Mouse (Mus musculus): ENCODE results near the gene Hist3h2a.

Gene Hist3h2a

DNA sequence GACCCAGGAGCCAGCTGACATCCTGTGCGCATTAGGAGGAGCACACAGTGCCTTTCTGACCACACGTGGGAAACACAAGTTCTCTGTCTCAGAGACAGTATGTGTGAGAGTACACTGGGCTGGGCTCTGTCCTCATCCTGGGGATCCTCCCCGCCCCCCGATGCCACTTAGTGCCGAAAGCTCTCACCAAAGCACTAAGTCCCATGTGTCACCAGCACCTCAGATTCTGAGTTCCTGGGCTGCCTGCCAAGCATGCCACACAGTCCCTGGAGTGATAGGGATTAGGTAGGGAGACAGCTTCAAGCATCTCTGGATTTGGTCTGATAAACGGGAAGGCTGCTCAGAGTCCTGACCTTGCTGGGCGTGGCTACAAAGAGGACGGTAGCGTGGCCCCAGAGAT lies 36.3 kb downstream of the Hist3h2a start:
- no peak for DNase-seq (ENCODE audit: low read depth, low spot score)

DNA sequence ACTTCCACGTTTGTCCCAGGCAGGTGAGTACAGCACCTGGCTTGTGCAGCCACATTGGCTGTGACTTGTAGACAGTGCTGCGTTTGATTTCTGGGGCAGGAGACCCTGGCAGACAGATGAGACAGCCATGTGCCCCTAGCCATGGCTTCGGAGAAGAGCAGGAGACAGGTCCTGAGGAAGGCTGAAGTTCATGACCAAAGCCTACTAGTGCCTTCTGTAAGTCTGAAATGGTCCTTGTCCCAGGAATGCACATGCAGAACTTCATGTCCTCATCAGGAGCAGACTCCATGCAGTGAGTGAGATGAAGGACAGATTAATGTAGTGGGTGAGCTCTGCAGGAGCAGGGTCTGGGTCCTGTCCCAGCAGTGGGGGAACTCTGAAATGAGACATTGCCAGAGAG lies 37.4 kb downstream of the Hist3h2a start:
- no peak for DNase-seq (ENCODE audit: low read depth, low spot score)

DNA sequence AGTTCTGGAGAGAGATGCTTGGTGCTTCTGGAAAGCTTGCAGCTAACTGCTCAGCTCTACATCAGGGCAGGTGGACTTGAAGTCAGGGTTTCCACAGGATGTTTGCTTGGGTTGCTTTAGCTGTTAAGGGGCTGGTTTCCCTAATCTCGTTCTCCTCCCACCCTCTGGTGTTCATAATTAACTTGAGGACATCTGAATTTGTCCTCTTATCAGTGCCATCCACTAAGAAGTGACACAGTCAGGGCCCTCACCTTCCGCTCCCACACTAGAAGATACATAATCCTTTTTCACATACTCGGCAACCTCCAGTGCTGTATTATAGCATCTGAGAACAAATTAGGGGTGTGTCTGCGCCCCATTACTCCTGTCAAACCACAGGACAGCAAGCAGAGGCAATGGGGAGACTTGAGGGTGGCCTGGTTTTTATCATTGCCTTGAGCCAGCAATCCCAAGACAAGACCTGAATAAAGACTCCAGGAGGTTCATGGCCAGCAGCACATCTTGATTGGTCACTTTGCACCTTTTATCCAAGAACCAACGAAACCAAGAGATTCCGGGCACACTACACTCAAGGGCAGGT lies 38.7 kb downstream of the Hist3h2a start:
- DNase-seq (ENCODE audit: low read depth, low spot score), result no peak

DNA sequence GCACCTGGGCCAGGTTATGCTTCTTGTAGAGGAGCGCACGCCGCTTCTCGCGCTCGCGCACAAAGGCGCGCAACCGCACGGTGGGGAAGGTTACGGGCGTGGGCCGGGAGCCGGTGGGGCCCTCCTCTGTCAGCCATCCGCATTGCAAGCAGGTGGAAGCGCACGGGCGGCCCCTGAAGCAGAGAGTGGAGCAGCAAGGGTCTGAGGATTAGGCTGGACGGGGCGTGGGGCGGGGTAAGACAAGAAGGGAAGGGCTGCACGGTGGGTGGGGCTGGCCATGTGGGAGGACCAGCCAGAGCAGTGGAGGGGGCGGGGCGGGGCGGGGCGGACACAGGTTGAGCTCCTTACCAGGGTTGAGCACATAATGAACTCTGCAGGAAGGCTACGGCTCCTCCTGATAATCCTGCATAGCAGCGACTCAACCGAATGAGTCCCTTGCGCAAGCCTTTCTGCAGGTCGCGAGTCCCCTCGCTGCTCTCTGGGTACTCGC lies 39.9 kb downstream of the Hist3h2a start:
- DNase-seq (ENCODE audit: low read depth, low spot score), result peak; percentile 23

DNA sequence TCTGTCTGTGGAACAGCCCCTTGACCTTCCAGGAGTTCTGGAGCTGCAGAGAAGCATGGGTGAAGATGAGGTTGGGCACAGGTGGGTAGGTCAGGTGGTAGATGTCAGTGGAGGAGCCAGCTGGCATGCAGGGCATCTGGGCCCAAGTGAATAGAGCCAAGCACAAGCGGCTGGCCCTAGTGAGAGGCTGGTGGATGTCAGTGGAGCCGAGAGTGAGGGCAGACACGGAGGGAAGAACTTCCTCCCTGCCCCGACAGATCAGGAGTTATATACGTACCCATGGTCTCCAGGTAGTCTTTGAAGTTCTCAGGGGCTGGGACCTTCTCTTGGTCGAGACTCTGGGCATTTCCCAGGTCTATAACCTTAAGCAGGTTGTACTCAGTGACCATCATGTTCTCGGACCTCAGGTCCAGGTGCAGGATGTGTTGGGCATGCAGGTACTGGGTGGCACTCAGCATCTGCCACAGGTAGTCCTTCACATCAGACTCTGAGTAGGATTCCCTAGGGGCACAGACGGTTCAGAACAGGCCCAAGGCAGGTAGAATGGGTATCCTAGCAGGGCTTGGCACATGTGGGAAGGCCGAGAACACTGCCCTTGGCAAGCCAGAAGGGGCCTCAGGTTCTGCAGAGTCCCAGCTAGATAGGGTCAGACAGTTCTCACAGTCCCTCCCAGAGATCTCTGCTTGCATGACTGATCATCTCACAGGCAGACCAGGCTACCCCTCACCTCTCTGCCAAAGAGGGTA lies 40.7 kb downstream of the Hist3h2a start:
- no peak for DNase-seq (ENCODE audit: low read depth, low spot score)

DNA sequence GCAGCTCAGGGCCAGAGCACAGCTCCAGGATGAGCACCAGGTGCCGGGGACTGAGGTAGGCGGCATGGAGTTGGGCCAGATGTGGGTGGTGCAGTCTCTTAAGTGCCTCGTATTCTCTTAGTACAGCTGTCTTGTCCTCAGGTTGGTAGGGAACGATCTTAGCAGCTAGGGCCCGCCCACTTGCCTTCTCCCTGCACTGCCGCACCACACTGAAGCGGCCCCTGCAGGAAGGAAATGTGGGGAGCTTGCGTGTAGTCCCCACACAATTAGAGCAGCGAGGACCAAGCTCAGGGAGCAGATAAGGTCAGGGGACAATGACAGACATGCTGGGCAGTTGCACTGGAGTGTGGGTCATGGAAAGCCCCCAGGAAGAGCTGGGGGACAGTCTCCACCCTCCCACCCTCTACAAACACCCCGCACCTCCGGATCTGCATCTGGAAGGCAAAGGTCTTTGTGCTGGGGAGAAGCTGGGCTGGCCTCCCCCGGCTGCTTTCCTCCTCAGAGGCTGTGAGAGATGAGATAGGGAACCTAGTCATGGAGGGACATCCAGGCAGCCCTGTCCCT lies 41.4 kb downstream of the Hist3h2a start:
- DNase-seq (ENCODE audit: low read depth, low spot score), result no peak

DNA sequence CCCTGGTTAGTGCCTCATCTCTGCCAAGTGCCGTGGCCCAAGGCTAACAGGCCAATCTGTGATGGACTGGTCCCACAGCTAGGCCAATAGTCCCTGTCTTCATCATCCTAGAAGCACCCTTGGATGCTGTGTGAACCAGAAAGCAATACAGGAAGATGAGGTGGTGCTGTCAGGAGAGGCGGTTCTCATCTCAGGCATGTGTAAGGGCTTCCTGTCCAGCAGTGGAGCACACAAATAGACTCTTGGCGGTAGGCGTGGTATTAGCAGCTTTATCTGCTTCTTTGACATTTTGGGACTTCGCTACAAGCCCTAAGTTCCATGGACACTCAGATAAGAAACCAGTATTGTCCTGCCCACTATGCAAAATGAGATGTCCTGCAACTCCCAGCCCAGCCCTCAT lies 43.1 kb downstream of the Hist3h2a start:
- no peak for DNase-seq (ENCODE audit: low read depth, low spot score)

DNA sequence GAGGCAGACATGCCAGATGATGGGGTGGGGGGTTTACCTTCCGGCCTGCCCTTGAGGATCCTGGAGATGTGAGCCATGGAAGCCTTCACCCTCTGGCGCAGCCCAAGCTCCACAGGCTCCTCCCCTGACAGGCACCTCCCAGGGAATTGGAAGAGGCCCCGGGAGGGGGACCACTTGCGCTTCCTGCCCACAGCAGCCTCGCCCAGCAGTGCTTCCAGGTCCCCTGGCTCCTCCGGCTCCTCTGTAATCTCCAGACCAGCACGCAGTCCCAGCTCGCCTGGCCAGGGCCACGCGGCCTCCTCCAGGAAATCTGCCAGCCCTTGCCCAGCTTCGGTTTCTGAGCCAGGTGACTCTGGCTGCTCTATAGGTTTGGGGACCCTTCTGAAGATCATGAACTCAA lies 44.7 kb downstream of the Hist3h2a start:
- DNase-seq (ENCODE audit: low read depth, low spot score), result no peak

DNA sequence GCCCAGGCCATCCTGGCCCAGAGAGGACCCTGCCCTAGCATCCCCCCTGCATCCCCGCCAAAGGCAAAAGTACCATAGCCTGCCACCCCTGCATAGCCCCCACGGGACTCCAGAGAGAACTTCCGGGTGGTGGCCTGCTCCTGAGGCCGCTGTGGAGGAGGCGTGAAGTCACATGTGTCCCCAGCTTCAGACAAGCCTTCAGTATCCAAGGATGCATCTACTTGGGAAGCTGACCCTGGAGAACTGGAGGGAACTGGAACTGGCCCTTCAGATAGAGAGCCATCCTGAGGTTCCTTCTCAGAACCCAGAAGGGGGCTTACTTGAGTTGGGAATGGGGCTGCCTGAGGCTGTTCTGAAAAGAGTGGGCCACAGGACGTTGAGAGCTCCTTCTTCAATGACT lies 45.3 kb downstream of the Hist3h2a start:
- DNase-seq (ENCODE audit: low read depth, low spot score), result no peak

DNA sequence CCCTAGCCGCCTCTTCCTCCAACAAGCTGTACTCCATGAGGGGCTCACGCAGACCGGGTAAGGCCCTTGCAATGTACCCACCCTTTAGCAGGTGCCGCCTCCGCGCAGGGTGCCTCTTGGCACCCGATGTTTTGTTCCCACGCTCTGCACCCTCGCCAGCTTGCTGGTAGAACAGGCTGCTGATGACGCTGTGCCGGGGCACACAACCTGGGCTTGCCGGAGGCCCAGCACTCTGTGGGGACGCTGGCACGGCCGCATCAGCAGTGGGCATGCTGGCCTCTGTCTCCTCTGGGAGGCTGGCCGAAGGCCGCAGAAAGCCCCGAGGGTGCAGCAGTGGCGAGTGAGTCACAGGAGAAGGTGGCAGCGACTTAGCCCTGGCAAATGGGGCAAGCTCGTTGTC lies 46.1 kb downstream of the Hist3h2a start:
- DNase-seq (ENCODE audit: low read depth, low spot score), result no peak

DNA sequence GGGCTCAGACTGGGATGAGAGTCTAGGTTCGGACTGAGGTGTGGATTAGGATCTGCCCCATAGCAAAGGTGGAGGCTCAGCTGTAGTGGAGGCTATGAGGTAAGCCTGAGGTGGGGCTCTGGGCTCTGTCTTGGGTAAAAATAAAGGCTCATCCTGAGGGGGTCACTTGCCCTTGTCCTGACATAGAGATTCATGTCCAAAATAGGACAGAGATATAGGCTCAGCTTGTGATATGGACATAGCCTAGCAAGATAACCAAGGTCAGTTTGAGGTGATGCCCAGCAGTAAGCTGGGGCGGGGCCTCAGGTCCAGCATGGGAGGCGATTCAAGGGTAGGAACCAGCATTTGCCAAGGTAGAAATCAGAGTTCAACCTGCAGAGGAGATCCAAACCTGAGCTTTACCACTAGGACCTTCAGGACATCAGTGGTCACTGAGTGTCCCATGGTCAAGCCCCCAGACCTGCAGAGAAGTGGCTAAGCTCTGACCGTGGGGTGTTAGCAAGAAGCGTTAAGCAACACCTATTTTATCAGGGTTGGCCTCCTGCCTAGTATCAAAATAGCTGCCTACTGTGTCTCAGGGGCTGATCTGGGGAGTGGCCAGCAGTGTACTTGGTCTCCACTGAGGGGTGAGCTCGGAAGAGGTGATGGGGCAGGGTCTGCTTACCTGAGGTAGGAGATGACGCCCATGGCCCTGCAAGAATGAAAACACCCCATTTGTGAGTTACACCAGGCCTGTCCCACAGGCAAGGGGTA lies 48.0 kb downstream of the Hist3h2a start:
- DNase-seq (ENCODE audit: low read depth, low spot score), result no peak

Measured in forelimb bud, embryonic 11.5 days (tissue).